Mouse (Mus musculus): ENCODE data around the gene Unc5b.

DNA sequence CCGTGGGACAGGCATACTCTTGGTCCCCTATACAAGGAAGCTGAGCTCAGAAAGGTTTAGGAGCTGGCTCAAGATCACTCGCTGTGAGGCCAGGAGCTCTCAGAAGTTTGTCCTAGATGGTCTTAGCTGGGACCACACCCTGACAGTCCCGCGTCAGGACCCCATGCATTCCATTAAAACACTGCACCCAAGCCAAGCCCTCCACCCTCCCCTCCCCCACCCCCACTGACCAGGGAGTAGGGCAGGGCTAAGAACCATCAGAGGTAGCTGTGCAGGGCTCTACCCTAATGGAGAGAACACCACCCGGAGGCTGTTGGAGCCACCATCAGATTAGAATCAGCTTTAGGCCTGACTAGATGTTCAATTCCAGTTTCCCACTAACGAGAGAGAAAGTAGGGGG lies 106.9 kb downstream of the Unc5b start:
- TF ChIP-seq CTCF (IDR thresholded peaks at IDR 0.05; ENCODE audit: control insufficient read depth, insufficient read depth, insufficient replicate concordance, low read depth, low read length), result no peak
- no peak for TF ChIP-seq POLR2A (IDR thresholded peaks at IDR 0.05; ENCODE audit: control insufficient read depth, low read depth, low read length)
